Mouse (Mus musculus) spleen, adult 2 months (tissue): Measurements from ENCODE around the gene Itga9.

ENCODE experiments used
- CTCF ChIP-seq: fragments of 200-500 bp; IDR thresholded peaks from 2 replicates; pipeline ENCODE4 v1.5.1; 2011; ENCODE audit warnings: mild to moderate bottlenecking, inconsistent platforms; ENCODE audit not compliant: insufficient read depth, insufficient read length, insufficient replicate concordance; ENCODE audit errors: extremely low read depth
- POLR2A ChIP-seq: fragments of 200-500 bp; IDR thresholded peaks from 2 replicates; pipeline ENCODE4 v1.6.1; 2011; ENCODE audit warnings: low read depth, low read length, inconsistent platforms

DNA sequence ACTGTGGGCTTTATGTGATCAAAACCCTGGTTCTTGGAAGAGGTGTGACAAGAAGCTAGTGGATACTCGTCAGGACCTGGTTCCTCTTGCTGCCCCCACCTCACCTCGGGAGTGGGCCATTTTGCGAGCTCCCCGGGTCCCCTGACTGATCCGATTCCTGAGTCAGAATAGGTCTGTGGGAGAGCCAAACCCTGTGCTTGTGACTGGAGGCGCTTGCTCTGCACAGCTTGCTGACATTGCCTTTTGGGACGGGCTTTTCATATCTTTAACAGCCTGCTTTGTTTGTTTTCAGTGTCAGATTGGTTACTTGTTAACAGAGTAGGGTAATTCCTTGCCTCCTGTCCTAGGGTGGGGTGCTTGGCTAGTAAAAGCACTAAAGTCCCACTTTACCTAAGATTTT, 322.2 kb downstream of the Itga9 start:
- TF ChIP-seq POLR2A (no peak), CTCF (no peak)
